Mouse (Mus musculus): ENCODE measurements around the gene Ston2. TPM values are rescaled to one million over a fixed set of nuclear protein-coding genes. Genes with fewer than 3 reads are reported as not detected.

Ston2 gene
- polyA plus RNA-seq (2021; fragmentation: Nextera tagmentation), result 5.7 and 6.0 TPM in 2 replicates
- long read RNA-seq, experiment 1, partial matches to known transcripts, result 1 of 6 reads
- long read RNA-seq, experiment 1, other reads (novel, unspliced or antisense), result 5 of 6 reads
- long read RNA-seq, experiment 2, partial matches to known transcripts, result 1 of 11 reads
- long read RNA-seq, experiment 2, other reads (novel, unspliced or antisense), result 10 of 11 reads

GRCm38 (mm10) chr12:91787959-91788437, at the start of gene Ston2:
Ston2 (minus strand) TSS chr12:91788387.

GRCm38 (mm10) chr12:91589847-91590690, 198.1 kb downstream of the Ston2 start, which contains the start of gene Gtf2a1:
Gtf2a1 (minus strand) TSS chr12:91590487.

Small RNA genes within 50 kb of the gene (microRNA-seq; reads per million reads assigned to microRNA genes)
- gene Gm22015, result not detected

Other genes starting within 250 kb of the Ston2 start
- 9.1 and 21.7 TPM in 2 replicates for gene Gtf2a1, start 197.9 kb downstream of the Ston2 start, polyA plus RNA-seq (2021; fragmentation: Nextera tagmentation)
- 51.6 and 54.7 TPM in 2 replicates for gene Sel1l, start 60.8 kb upstream of the Ston2 start, polyA plus RNA-seq (2021; fragmentation: Nextera tagmentation)

All from layer of hippocampus, adult 6 months (tissue).